Mouse (Mus musculus) embryonic fibroblast, embryonic 13.5 days (primary cell): Measurements from ENCODE around the gene Sinhcaf. TPM values are rescaled to one million over a fixed set of nuclear protein-coding genes. Genes with fewer than 3 reads are reported as not detected.
A peak's percentile ranks its signal among the peaks of the same experiment; 100 is the strongest.
"Not testable (repeated sequence)": the region's sequence is repeated elsewhere in the genome, so short reads cannot be mapped to it uniquely, and the experiment has no call there.

Experiments used
- H3K27ac ChIP-seq: 2 replicates; pipeline ENCODE4 v1.5.1; 2012; ENCODE audit warnings: low read length, control low read depth, inconsistent platforms; ENCODE audit not compliant: insufficient read depth
- H3K4me1 ChIP-seq: 2 replicates; pipeline ENCODE4 v1.6.1; 2011; ENCODE audit warnings: low read length; ENCODE audit not compliant: control insufficient read depth, insufficient read depth
- H3K4me3 ChIP-seq: 2 replicates; pipeline ENCODE4 v1.5.1; 2011; ENCODE audit warnings: mild to moderate bottlenecking, control low read depth, low read length; ENCODE audit not compliant: insufficient read depth
- CTCF ChIP-seq: IDR thresholded peaks from 2 replicates; pipeline ENCODE4 v1.5.1; 2011; ENCODE audit warnings: mild to moderate bottlenecking, control low read depth, low read length, moderate library complexity, borderline replicate concordance; ENCODE audit not compliant: insufficient read depth
- POLR2A ChIP-seq: IDR thresholded peaks from 2 replicates; pipeline ENCODE4 v1.6.1; 2011; ENCODE audit warnings: low read depth, mild to moderate bottlenecking, control low read depth, low read length, moderate library complexity
- polyA plus RNA-seq: library from polyadenylated mRNA; stranded (reverse); fragments of >200 nt; gene quantifications from 2 replicates; pipeline ENCODE4 v1.2.4, GENCODE M21; 2011; ENCODE audit warnings: low read depth; ENCODE audit not compliant: missing spikeins, insufficient read length

The Sinhcaf gene
- polyA plus RNA-seq = 22.9 and 26.5 TPM in 2 replicates

- TF ChIP-seq CTCF (no peak), POLR2A (peak; percentile 5; the same call in 1 of the 2 replicates)
- H3K27ac ChIP-seq = peak within 1 kb of the TSS; percentile 36
- no peaks in the 10 kb centered on the region; the same call in none of the 2 replicates for H3K4me1 ChIP-seq
- peak within 1 kb of the TSS; percentile 76 for H3K4me3 ChIP-seq
Measured at GRCm38 (mm10) chr6:148946409-148946742, at the start of gene Sinhcaf. TSS of gene Sinhcaf (minus strand) at chr6:148946467.

GRCm38 (mm10) chr6:148994327-148994999, 48.2 kb upstream of the Sinhcaf start:
- TF ChIP-seq POLR2A (no peak), CTCF (no peak)
- Histone ChIP-seq H3K4me1 (no peaks in the 10 kb centered on the region), H3K27ac (no peak overlapping the region), H3K4me3 (no peak overlapping the region)

GRCm38 (mm10) chr6:148993117-148994077, 47.1 kb upstream of the Sinhcaf start:
- Histone ChIP-seq H3K4me3 (no peak overlapping the region), H3K27ac (no peak overlapping the region), H3K4me1 (no peaks in the 10 kb centered on the region)
- TF ChIP-seq POLR2A = no peak
- TF ChIP-seq CTCF = no peak

GRCm38 (mm10) chr6:148992373-148993116, 46.3 kb upstream of the Sinhcaf start:
- Histone ChIP-seq H3K27ac (no peak overlapping the region), H3K4me1 (no peaks in the 10 kb centered on the region), H3K4me3 (no peak overlapping the region)
- no peak for TF ChIP-seq CTCF
- no peak for TF ChIP-seq POLR2A

- Histone ChIP-seq H3K4me3 (no peak overlapping the region), H3K27ac (no peak overlapping the region), H3K4me1 (no peaks in the 10 kb centered on the region)
- TF ChIP-seq POLR2A = no peak
- no peak for TF ChIP-seq CTCF
Measured at GRCm38 (mm10) chr6:148991660-148992372, 45.5 kb upstream of the Sinhcaf start.

- H3K4me3 ChIP-seq, H3K27ac ChIP-seq, H3K4me1 ChIP-seq: not testable (repeated sequence)
Measured at GRCm38 (mm10) chr6:148989792-148990491, 43.7 kb upstream of the Sinhcaf start.

- Histone ChIP-seq H3K4me1 (no peaks in the 10 kb centered on the region), H3K27ac (no peak overlapping the region), H3K4me3 (no peak overlapping the region)
- TF ChIP-seq CTCF (no peak), POLR2A (no peak)
Measured at GRCm38 (mm10) chr6:148986003-148986402, 39.7 kb upstream of the Sinhcaf start.

GRCm38 (mm10) chr6:148980495-148980894, 34.2 kb upstream of the Sinhcaf start:
- Histone ChIP-seq H3K4me1 (no peaks in the 10 kb centered on the region), H3K27ac (no peak overlapping the region), H3K4me3 (no peak overlapping the region)
- TF ChIP-seq CTCF (no peak), POLR2A (no peak)
